Mouse (Mus musculus): ENCODE data around the gene Cct8. TPM values are rescaled to one million over a fixed set of nuclear protein-coding genes. Genes with fewer than 3 reads are reported as not detected.
"Not testable (repeated sequence)": the region's sequence is repeated elsewhere in the genome, so short reads cannot be mapped to it uniquely, and the experiment has no call there.

The Cct8 gene
- 621 and 675 TPM in 2 replicates for polyA plus RNA-seq (2016; fragmentation: Nextera tagmentation; extraction: Ambion mirVana)

- WGBS: under 1% methylated on average over 48 of the region's 48 CpGs
- peak within 1 kb of the TSS; percentile 94 for H3K4me3 ChIP-seq
- DNase-seq (ENCODE audit: low spot score): peak; percentile 98
- H3K36me3 ChIP-seq: peaks cover 35% of the 10 kb centered on the region
- H3K4me1 ChIP-seq: peaks cover 21% of the 10 kb centered on the region
- H3K9me3 ChIP-seq (replicated peaks): no peaks in the 10 kb centered on the region
- H3K27ac ChIP-seq (replicated peaks): peak within 1 kb of the TSS; percentile 97
- no peaks in the 10 kb centered on the region for H3K27me3 ChIP-seq (ENCODE audit: low read depth, poor library complexity, severe bottlenecking)
Measured at GRCm38 (mm10) chr16:87495716-87496447, at the start of gene Cct8. TSS of gene Cct8 (minus strand) at chr16:87495873.

- H3K36me3 ChIP-seq: no peaks in the 10 kb centered on the region
- no peak for DNase-seq (ENCODE audit: low spot score)
- 75% methylated on average over 10 of the region's 10 CpGs for WGBS
- H3K4me3 ChIP-seq: no peak overlapping the region
- no peak overlapping the region for H3K27ac ChIP-seq (replicated peaks)
- no peaks in the 10 kb centered on the region for H3K4me1 ChIP-seq
- H3K9me3 ChIP-seq (replicated peaks): no peaks in the 10 kb centered on the region
- H3K27me3 ChIP-seq (ENCODE audit: low read depth, poor library complexity, severe bottlenecking): no peaks in the 10 kb centered on the region
Measured at GRCm38 (mm10) chr16:87528755-87529154, 33.1 kb upstream of the Cct8 start.

GRCm38 (mm10) chr16:87527553-87528249 lies 32.0 kb upstream of the Cct8 start:
- 73% methylated on average over 8 of the region's 8 CpGs for WGBS
- H3K4me3 ChIP-seq: no peak overlapping the region
- no peak overlapping the region for H3K27ac ChIP-seq (replicated peaks)

GRCm38 (mm10) chr16:87524228-87524627 lies 28.6 kb upstream of the Cct8 start:
- Histone ChIP-seq H3K4me1 (no peaks in the 10 kb centered on the region), H3K27ac (replicated peaks) (no peak overlapping the region), H3K27me3 (ENCODE audit: low read depth, poor library complexity, severe bottlenecking) (no peaks in the 10 kb centered on the region), H3K9me3 (replicated peaks) (no peaks in the 10 kb centered on the region), H3K4me3 (no peak overlapping the region), H3K36me3 (no peaks in the 10 kb centered on the region)
- 92% methylated on average over 5 of the region's 5 CpGs for WGBS
- DNase-seq (ENCODE audit: low spot score): no peak

More at GRCm38 (mm10) chr16:87527553-87528249, 32.0 kb upstream of the Cct8 start:
- DNase-seq (ENCODE audit: low spot score): no peak
- Histone ChIP-seq H3K4me1 (no peaks in the 10 kb centered on the region), H3K36me3 (no peaks in the 10 kb centered on the region), H3K9me3 (replicated peaks) (no peaks in the 10 kb centered on the region), H3K27me3 (ENCODE audit: low read depth, poor library complexity, severe bottlenecking) (no peaks in the 10 kb centered on the region)

- Histone ChIP-seq H3K27ac (replicated peaks) (no peak overlapping the region), H3K27me3 (ENCODE audit: low read depth, poor library complexity, severe bottlenecking) (no peaks in the 10 kb centered on the region), H3K9me3 (replicated peaks) (no peaks in the 10 kb centered on the region), H3K4me3 (no peak overlapping the region), H3K4me1 (0 out of 2 replicates have a peak, but pooled peaks cover 4% of the 10 kb centered on the region), H3K36me3 (no peaks in the 10 kb centered on the region)
- 94% methylated on average over 14 of the region's 14 CpGs for WGBS
- no peak for DNase-seq (ENCODE audit: low spot score)
Measured at GRCm38 (mm10) chr16:87512331-87512730, 16.7 kb upstream of the Cct8 start.

GRCm38 (mm10) chr16:87511706-87512105 lies 16.0 kb upstream of the Cct8 start:
- Histone ChIP-seq H3K4me3 (no peak overlapping the region), H3K4me1 (0 out of 2 replicates have a peak, but pooled peaks cover 5% of the 10 kb centered on the region), H3K36me3 (no peaks in the 10 kb centered on the region), H3K27me3 (ENCODE audit: low read depth, poor library complexity, severe bottlenecking) (no peaks in the 10 kb centered on the region), H3K27ac (replicated peaks) (no peak overlapping the region), H3K9me3 (replicated peaks) (no peaks in the 10 kb centered on the region)
- no peak for DNase-seq (ENCODE audit: low spot score)
- WGBS: 80% methylated on average over 5 of the region's 5 CpGs

GRCm38 (mm10) chr16:87501304-87502078 lies 5.8 kb upstream of the Cct8 start:
- no peak for DNase-seq (ENCODE audit: low spot score)
- Histone ChIP-seq H3K9me3 (replicated peaks) (no peaks in the 10 kb centered on the region), H3K4me1 (peaks cover 7% of the 10 kb centered on the region), H3K36me3 (no peaks in the 10 kb centered on the region), H3K27ac (replicated peaks) (no peak overlapping the region), H3K27me3 (ENCODE audit: low read depth, poor library complexity, severe bottlenecking) (no peaks in the 10 kb centered on the region), H3K4me3 (no peak overlapping the region)
- WGBS: 75% methylated on average over 13 of the region's 13 CpGs

GRCm38 (mm10) chr16:87499556-87499955 lies 3.9 kb upstream of the Cct8 start:
- WGBS: 68% methylated on average over 6 of the region's 6 CpGs
- Histone ChIP-seq H3K36me3 (no peaks in the 10 kb centered on the region), H3K27ac (replicated peaks) (no peak overlapping the region), H3K9me3 (replicated peaks) (no peaks in the 10 kb centered on the region), H3K27me3 (ENCODE audit: low read depth, poor library complexity, severe bottlenecking) (no peaks in the 10 kb centered on the region), H3K4me3 (no peak overlapping the region), H3K4me1 (peaks cover 12% of the 10 kb centered on the region)
- no peak for DNase-seq (ENCODE audit: low spot score)

- peaks cover 22% of the 10 kb centered on the region for H3K36me3 ChIP-seq
- WGBS: 93% methylated on average over 6 of the region's 6 CpGs
- H3K27me3 ChIP-seq (ENCODE audit: low read depth, poor library complexity, severe bottlenecking): no peaks in the 10 kb centered on the region
- H3K4me1 ChIP-seq: peaks cover 21% of the 10 kb centered on the region
- H3K9me3 ChIP-seq (replicated peaks): no peaks in the 10 kb centered on the region
- no peak overlapping the region for H3K27ac ChIP-seq (replicated peaks)
- DNase-seq (ENCODE audit: low spot score): no peak
- peak overlapping the region; percentile 94; the same call in 1 of the 2 replicates for H3K4me3 ChIP-seq
Measured at GRCm38 (mm10) chr16:87497171-87497570, 1.5 kb upstream of the Cct8 start.

GRCm38 (mm10) chr16:87496728-87497127 lies 1.1 kb upstream of the Cct8 start:
- H3K27ac ChIP-seq (replicated peaks): 0 out of 2 replicates have a peak overlapping the region, but pooled peaks have one; percentile 97
- 87% methylated on average over 2 of the region's 2 CpGs for WGBS

GRCm38 (mm10) chr16:87494955-87495655 lies 568 bp downstream of the Cct8 start:
- under 1% methylated on average over 39 of the region's 39 CpGs for WGBS
- DNase-seq (ENCODE audit: low spot score): no peak
- Histone ChIP-seq H3K27ac (replicated peaks) (peak overlapping the region; percentile 97), H3K4me3 (peak overlapping the region; percentile 94), H3K27me3 (ENCODE audit: low read depth, poor library complexity, severe bottlenecking) (no peaks in the 10 kb centered on the region), H3K9me3 (replicated peaks) (no peaks in the 10 kb centered on the region), H3K36me3 (peaks cover 43% of the 10 kb centered on the region), H3K4me1 (peaks cover 21% of the 10 kb centered on the region)

More at GRCm38 (mm10) chr16:87496728-87497127, 1.1 kb upstream of the Cct8 start:
- Histone ChIP-seq H3K27me3 (ENCODE audit: low read depth, poor library complexity, severe bottlenecking) (no peaks in the 10 kb centered on the region), H3K4me1 (peaks cover 21% of the 10 kb centered on the region), H3K9me3 (replicated peaks) (no peaks in the 10 kb centered on the region), H3K36me3 (peaks cover 26% of the 10 kb centered on the region), H3K4me3 (peak overlapping the region; percentile 94)
- no peak for DNase-seq (ENCODE audit: low spot score)

- not testable (repeated sequence) for H3K9me3 ChIP-seq (replicated peaks); H3K27me3 ChIP-seq (ENCODE audit: low read depth, poor library complexity, severe bottlenecking); H3K27ac ChIP-seq (replicated peaks); DNase-seq (ENCODE audit: low spot score); H3K4me3 ChIP-seq
- Histone ChIP-seq H3K36me3 (peaks cover 71% of the 10 kb centered on the region), H3K4me1 (peaks cover 21% of the 10 kb centered on the region)
- WGBS: 95% methylated on average over 12 of the region's 12 CpGs
Measured at GRCm38 (mm10) chr16:87492191-87492792, 3.4 kb downstream of the Cct8 start.
